Mouse (Mus musculus): ENCODE measurements around the gene Il1r2. TPM values are rescaled to one million over a fixed set of nuclear protein-coding genes. Genes with fewer than 3 reads are reported as not detected.

Gene Il1r2
- polyA plus RNA-seq, 1 experiment from 2014 or later: 0.20 TPM

DNA sequence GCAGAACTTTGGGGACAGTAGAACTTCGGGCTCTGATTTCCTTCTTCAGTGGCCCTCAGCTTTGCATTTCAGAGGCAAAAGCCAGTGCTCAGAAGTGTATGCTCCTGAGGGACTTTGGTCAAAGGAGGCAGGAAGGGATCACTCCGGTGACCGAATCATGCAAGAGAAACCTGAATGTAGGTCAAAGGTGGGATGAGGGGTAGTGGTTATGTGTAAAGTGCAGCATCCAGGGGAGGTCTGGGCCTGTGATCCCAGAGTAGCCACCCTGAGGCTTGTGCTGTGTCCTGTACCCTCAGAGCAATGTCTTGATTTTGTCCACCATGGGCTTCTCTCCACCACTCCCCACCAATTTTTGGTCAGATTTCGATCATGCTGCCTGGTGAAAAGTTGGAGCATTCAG lies 1.3 kb upstream of the Il1r2 start:
- no peaks in the 10 kb centered on the region for H3K27me3 ChIP-seq (replicated peaks; ENCODE audit: low read depth, poor library complexity, severe bottlenecking)
- H3K4me3 ChIP-seq: no peak overlapping the region
- H3K9me3 ChIP-seq: no peaks in the 10 kb centered on the region
- H3K4me1 ChIP-seq: no peaks in the 10 kb centered on the region
- WGBS: 76% methylated on average over 4 of the region's 4 CpGs
- no peak overlapping the region for H3K27ac ChIP-seq (replicated peaks)
- DNase-seq (ENCODE audit: low spot score): no peak
- H3K36me3 ChIP-seq (replicated peaks): no peaks in the 10 kb centered on the region

DNA sequence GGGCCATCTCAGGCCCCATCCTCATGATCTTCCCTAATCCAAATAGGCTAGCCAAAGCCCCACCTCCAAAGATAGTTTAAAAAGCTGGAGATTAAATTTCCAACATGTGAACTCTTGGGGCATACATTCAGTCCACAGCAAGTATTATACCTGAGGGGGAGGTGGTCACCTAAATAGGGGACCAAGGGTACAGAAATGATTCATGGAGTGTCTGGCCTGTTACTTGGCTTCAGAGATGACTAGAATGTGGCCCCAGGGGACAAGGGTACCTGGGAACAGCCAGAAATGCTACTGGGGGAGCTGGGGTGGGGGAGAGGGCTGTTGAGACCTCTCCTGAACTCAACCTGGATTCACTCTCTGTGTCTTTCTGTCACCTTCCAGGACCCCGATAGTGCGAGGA lies 3.4 kb downstream of the Il1r2 start:
- H3K4me1 ChIP-seq: no peaks in the 10 kb centered on the region
- no peaks in the 10 kb centered on the region for H3K27me3 ChIP-seq (replicated peaks; ENCODE audit: low read depth, poor library complexity, severe bottlenecking)
- H3K36me3 ChIP-seq (replicated peaks): no peaks in the 10 kb centered on the region
- WGBS: 94% methylated on average over 2 of the region's 2 CpGs
- DNase-seq (ENCODE audit: low spot score): no peak
- no peak overlapping the region for H3K27ac ChIP-seq (replicated peaks)
- no peaks in the 10 kb centered on the region for H3K9me3 ChIP-seq
- no peak overlapping the region for H3K4me3 ChIP-seq

DNA sequence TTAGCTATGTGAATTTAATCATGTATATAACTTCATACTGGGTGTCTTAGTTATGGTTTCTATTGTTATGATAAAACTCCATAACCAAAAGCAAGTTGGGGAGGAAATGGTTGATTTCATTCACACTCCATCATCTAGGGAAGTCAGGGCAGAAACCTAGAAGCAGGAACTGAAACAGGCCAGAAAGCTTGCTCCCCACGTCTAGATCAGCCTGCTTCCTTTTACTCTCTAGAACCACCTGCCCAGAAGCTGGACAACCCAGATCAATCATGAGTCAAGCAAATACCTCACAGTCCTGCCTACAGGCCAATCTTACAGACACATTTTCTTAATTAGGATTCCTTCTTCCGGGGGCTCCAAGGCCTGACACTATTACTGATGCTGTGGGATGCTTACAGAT lies 7.2 kb downstream of the Il1r2 start:
- Histone ChIP-seq H3K36me3 (replicated peaks) (no peaks in the 10 kb centered on the region), H3K4me3 (no peak overlapping the region), H3K27ac (replicated peaks) (no peak overlapping the region), H3K27me3 (replicated peaks; ENCODE audit: low read depth, poor library complexity, severe bottlenecking) (peaks cover 10% of the 10 kb centered on the region), H3K4me1 (peaks cover 8% of the 10 kb centered on the region; the same call in 1 of the 2 replicates), H3K9me3 (no peaks in the 10 kb centered on the region)
- 77% methylated on average over 2 of the region's 2 CpGs for WGBS
- DNase-seq (ENCODE audit: low spot score): no peak

DNA sequence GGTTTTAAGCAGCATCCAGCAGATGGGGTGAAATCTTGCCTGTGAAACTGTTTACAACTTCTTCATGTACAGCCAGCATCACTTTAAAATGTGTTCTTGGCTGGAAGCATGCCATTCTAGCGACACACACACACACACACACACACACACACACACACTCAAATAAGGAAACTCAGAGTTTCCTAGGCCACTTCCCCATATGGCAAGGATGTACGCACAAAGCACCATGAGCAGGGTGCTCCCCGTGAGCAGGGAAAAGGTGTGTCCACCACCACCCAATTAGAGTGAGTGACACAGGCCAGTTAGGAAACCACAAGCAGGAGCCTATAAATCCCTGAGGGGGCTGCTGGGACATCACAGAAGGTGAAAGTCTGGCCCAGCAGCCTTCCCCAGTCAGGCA lies 10.5 kb downstream of the Il1r2 start:
- no peak overlapping the region for H3K27ac ChIP-seq (replicated peaks)
- H3K36me3 ChIP-seq (replicated peaks): no peaks in the 10 kb centered on the region
- H3K9me3 ChIP-seq: no peaks in the 10 kb centered on the region
- peaks cover 20% of the 10 kb centered on the region for H3K27me3 ChIP-seq (replicated peaks; ENCODE audit: low read depth, poor library complexity, severe bottlenecking)
- H3K4me3 ChIP-seq: no peak overlapping the region
- 62% methylated on average over 3 of the region's 3 CpGs for WGBS
- peaks cover 9% of the 10 kb centered on the region; the same call in 1 of the 2 replicates for H3K4me1 ChIP-seq
- no peak for DNase-seq (ENCODE audit: low spot score)

GRCm38 (mm10) chr1:40085403-40086182 lies 11.7 kb downstream of the Il1r2 start:
- Histone ChIP-seq H3K4me1 (peaks cover 9% of the 10 kb centered on the region; the same call in 1 of the 2 replicates), H3K4me3 (peak overlapping the region; percentile 63), H3K9me3 (no peaks in the 10 kb centered on the region), H3K36me3 (replicated peaks) (no peaks in the 10 kb centered on the region), H3K27me3 (replicated peaks; ENCODE audit: low read depth, poor library complexity, severe bottlenecking) (peaks cover 20% of the 10 kb centered on the region), H3K27ac (replicated peaks) (peak overlapping the region; percentile 24; the same call in 1 of the 2 replicates)
- DNase-seq (ENCODE audit: low spot score): peak; percentile 81
- WGBS: 5% methylated on average over 25 of the region's 25 CpGs

DNA sequence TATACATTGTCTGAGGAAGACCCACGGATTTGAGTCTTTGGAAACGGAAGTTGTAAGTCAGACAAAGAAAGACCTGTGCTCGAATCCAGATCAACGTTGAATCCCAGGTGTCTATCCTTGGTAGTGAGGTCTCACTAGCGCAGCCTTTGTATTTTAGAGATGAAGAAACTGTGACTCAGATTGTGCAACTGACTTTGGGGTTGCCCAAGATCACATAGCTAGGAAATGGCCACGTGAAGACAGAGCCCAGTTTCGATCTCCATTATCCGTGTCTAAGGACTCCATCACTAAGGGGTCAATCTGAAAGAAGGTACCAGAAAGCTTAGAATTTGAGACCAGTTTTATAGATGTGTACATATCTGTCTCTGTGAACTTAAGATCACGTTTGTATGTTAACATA lies 17.3 kb downstream of the Il1r2 start:
- no peak for DNase-seq (ENCODE audit: low spot score)
- peaks cover 10% of the 10 kb centered on the region; the same call in 1 of the 2 replicates for H3K27me3 ChIP-seq (replicated peaks; ENCODE audit: low read depth, poor library complexity, severe bottlenecking)
- H3K9me3 ChIP-seq: no peaks in the 10 kb centered on the region
- H3K4me1 ChIP-seq: no peaks in the 10 kb centered on the region
- WGBS: 88% methylated on average over 9 of the region's 9 CpGs
- H3K27ac ChIP-seq (replicated peaks): no peak overlapping the region
- no peaks in the 10 kb centered on the region for H3K36me3 ChIP-seq (replicated peaks)
- H3K4me3 ChIP-seq: no peak overlapping the region

- WGBS: 77% methylated on average over 6 of the region's 6 CpGs
- Histone ChIP-seq H3K36me3 (replicated peaks) (no peaks in the 10 kb centered on the region), H3K27me3 (replicated peaks; ENCODE audit: low read depth, poor library complexity, severe bottlenecking) (no peaks in the 10 kb centered on the region), H3K27ac (replicated peaks) (no peak overlapping the region), H3K4me3 (no peak overlapping the region), H3K4me1 (no peaks in the 10 kb centered on the region), H3K9me3 (no peaks in the 10 kb centered on the region)
- DNase-seq (ENCODE audit: low spot score): no peak
Observed at GRCm38 (mm10) chr1:40092541-40092940, 18.7 kb downstream of the Il1r2 start.

- Histone ChIP-seq H3K27ac (replicated peaks) (no peak overlapping the region), H3K36me3 (replicated peaks) (no peaks in the 10 kb centered on the region), H3K4me1 (no peaks in the 10 kb centered on the region), H3K9me3 (no peaks in the 10 kb centered on the region), H3K27me3 (replicated peaks; ENCODE audit: low read depth, poor library complexity, severe bottlenecking) (no peaks in the 10 kb centered on the region), H3K4me3 (no peak overlapping the region)
- 68% methylated on average over 3 of the region's 3 CpGs for WGBS
- no peak for DNase-seq (ENCODE audit: low spot score)
Observed at GRCm38 (mm10) chr1:40094601-40095304, 20.9 kb downstream of the Il1r2 start.

- DNase-seq (ENCODE audit: low spot score): no peak
- Histone ChIP-seq H3K36me3 (replicated peaks) (no peaks in the 10 kb centered on the region), H3K4me3 (no peak overlapping the region), H3K9me3 (no peaks in the 10 kb centered on the region), H3K4me1 (no peaks in the 10 kb centered on the region), H3K27me3 (replicated peaks; ENCODE audit: low read depth, poor library complexity, severe bottlenecking) (no peaks in the 10 kb centered on the region), H3K27ac (replicated peaks) (no peak overlapping the region)
- 17% methylated on average over 1 of the region's 1 CpGs for WGBS
Observed at GRCm38 (mm10) chr1:40095585-40095984, 21.7 kb downstream of the Il1r2 start.

- WGBS: 82% methylated on average over 4 of the region's 4 CpGs
- DNase-seq (ENCODE audit: low spot score): no peak
- H3K36me3 ChIP-seq (replicated peaks): no peaks in the 10 kb centered on the region
- H3K27ac ChIP-seq (replicated peaks): no peak overlapping the region
- no peaks in the 10 kb centered on the region for H3K4me1 ChIP-seq
- H3K4me3 ChIP-seq: no peak overlapping the region
- no peaks in the 10 kb centered on the region for H3K9me3 ChIP-seq
- H3K27me3 ChIP-seq (replicated peaks; ENCODE audit: low read depth, poor library complexity, severe bottlenecking): no peaks in the 10 kb centered on the region
Observed at GRCm38 (mm10) chr1:40106306-40106705, 32.4 kb downstream of the Il1r2 start.

- Histone ChIP-seq H3K36me3 (replicated peaks) (no peaks in the 10 kb centered on the region), H3K4me3 (no peak overlapping the region), H3K9me3 (no peaks in the 10 kb centered on the region), H3K4me1 (no peaks in the 10 kb centered on the region), H3K27me3 (replicated peaks; ENCODE audit: low read depth, poor library complexity, severe bottlenecking) (no peaks in the 10 kb centered on the region), H3K27ac (replicated peaks) (no peak overlapping the region)
- 81% methylated on average over 4 of the region's 4 CpGs for WGBS
- no peak for DNase-seq (ENCODE audit: low spot score)
Observed at GRCm38 (mm10) chr1:40106719-40107118, 32.8 kb downstream of the Il1r2 start.

DNA sequence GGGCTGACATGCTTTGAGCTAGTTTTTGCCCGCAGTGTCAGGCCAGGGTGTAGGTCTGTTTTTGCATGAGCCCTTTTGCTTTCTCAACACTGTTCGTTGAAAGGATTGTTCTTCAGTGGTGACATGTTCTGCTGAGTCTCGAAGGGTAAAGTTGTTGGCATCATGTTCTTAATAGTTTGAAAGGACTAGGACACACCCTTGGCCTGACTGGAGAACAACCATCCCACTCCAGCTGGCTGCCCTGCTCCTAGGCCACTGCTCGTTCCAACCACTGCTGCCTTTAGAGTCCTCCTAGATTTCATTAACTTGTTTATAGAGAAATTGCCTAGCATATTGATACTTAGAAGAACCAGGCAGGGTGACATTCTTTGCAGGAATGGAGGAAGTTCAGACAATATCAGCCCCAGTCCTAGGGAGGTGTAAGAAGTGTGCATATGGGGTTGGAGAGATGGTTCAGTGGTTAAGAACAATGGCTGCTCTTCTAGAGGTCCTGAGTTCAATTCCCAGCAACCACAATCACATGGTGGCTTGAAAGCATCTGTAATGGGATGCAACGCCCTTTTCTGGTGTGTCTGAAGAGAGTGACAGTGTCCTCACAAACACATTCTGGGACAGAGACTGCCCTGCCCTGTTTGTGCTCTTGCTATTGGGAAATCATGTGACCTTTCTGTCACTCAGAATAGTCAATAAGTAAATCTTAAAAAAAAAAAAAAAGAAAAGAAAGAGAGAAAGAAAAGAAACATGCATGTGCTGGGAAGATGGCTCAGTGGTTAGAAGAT lies 34.3 kb downstream of the Il1r2 start:
- Histone ChIP-seq H3K9me3 (no peaks in the 10 kb centered on the region), H3K4me1 (no peaks in the 10 kb centered on the region), H3K4me3 (no peak overlapping the region), H3K27me3 (replicated peaks; ENCODE audit: low read depth, poor library complexity, severe bottlenecking) (no peaks in the 10 kb centered on the region), H3K36me3 (replicated peaks) (no peaks in the 10 kb centered on the region), H3K27ac (replicated peaks) (no peak overlapping the region)
- DNase-seq (ENCODE audit: low spot score): no peak
- 80% methylated on average over 5 of the region's 5 CpGs for WGBS
